In the genomic region with DNA sequence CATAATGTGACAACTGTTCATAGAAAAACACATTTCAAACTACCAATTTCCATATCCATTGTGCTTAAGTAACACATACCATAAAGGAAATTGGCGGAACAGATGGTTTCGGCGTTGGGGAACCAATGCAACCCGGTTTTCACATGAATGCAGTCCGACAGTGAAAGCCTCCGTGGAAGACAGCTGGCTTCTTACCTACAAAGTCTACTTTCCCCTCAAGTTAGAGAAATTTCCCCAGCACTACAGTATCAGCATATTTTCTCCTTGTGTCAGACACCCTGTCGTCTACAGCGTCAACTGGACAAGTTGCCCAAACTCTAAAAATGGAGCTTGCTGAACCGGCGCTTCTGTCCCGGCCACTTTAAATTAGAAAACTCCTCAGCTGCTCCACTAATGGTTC, we compare ENCODE assay signal across 9 mouse cellular contexts.
DNase-seq lines count a peak whose midpoint lies in the region; ATAC-seq and TF ChIP-seq lines count a peak whose summit lies in the region.
"Had no signal": no experiment of that assay in that cellular context is flagged by ENCODE, and none has a peak within 500 bp of the region (broad histone marks: within the 10 kb centered on the region; RNA-seq: fewer than 3 reads in every experiment).

No protein-coding gene starts in this region.

- no peak overlapping the region for H3K27ac ChIP-seq in kidney, embryonic 16.5 days (ENCODE audit: low read length)
- peak overlapping the region; percentile 7; the same call in 1 of the 2 replicates for H3K27ac ChIP-seq in hindbrain, postnatal 0 days
- peak overlapping the region; percentile 51 for H3K27ac ChIP-seq in neural tube, embryonic 15.5 days (replicated peaks)

- 65% methylated on average over 11 of the region's 11 CpGs for WGBS in kidney, embryonic 16.5 days
- WGBS in hindbrain, postnatal 0 days, result 21% methylated on average over 11 of the region's 11 CpGs
- WGBS in neural tube, embryonic 15.5 days, result 14% methylated on average over 11 of the region's 11 CpGs

- no peaks in the 10 kb centered on the region for H3K27me3 ChIP-seq in kidney, embryonic 16.5 days (ENCODE audit: insufficient read depth, low read length)
- H3K27me3 ChIP-seq in hindbrain, postnatal 0 days (ENCODE audit: insufficient read depth, low read length), result no peaks in the 10 kb centered on the region
- H3K27me3 ChIP-seq in neural tube, embryonic 15.5 days (replicated peaks), result peaks cover 5% of the 10 kb centered on the region; the same call in 1 of the 2 replicates

- TF ChIP-seq CTCF in hindbrain, postnatal 0 days (IDR thresholded peaks at IDR 0.05; ENCODE audit: low read depth), result no peak

- H3K4me1 ChIP-seq in kidney, embryonic 16.5 days (ENCODE audit: insufficient read depth, low read length), result peaks cover 9% of the 10 kb centered on the region; the same call in 1 of the 2 replicates
- peaks cover 20% of the 10 kb centered on the region for H3K4me1 ChIP-seq in hindbrain, postnatal 0 days (ENCODE audit: insufficient read depth, low read length)
- H3K4me1 ChIP-seq in neural tube, embryonic 15.5 days, result peaks cover 31% of the 10 kb centered on the region

- no peaks in the 10 kb centered on the region for H3K9me3 ChIP-seq in kidney, embryonic 16.5 days (ENCODE audit: low read length)
- H3K9me3 ChIP-seq in hindbrain, postnatal 0 days (ENCODE audit: low read length), result no peaks in the 10 kb centered on the region
- H3K9me3 ChIP-seq in neural tube, embryonic 15.5 days (replicated peaks), result no peaks in the 10 kb centered on the region

- peak overlapping the region; percentile 41 for H3K4me2 ChIP-seq in kidney, embryonic 16.5 days (replicated peaks; ENCODE audit: low read depth, low read length)
- peak overlapping the region; percentile 53 for H3K4me2 ChIP-seq in hindbrain, postnatal 0 days (ENCODE audit: low read depth, low read length)
- H3K4me2 ChIP-seq in neural tube, embryonic 15.5 days, result peak overlapping the region; percentile 56

- H3K4me3 ChIP-seq in kidney, embryonic 16.5 days (ENCODE audit: low read length), result peak overlapping the region; percentile 14; the same call in 1 of the 2 replicates
- H3K4me3 ChIP-seq in hindbrain, postnatal 0 days (ENCODE audit: low read length), result peak overlapping the region; percentile 6
- peak overlapping the region; percentile 22 for H3K4me3 ChIP-seq in neural tube, embryonic 15.5 days (replicated peaks)

- no peak overlapping the region for H3K9ac ChIP-seq in kidney, embryonic 16.5 days (replicated peaks; ENCODE audit: low read length)
- H3K9ac ChIP-seq in hindbrain, postnatal 0 days (replicated peaks; ENCODE audit: low read length), result no peak overlapping the region
- H3K9ac ChIP-seq in neural tube, embryonic 15.5 days (replicated peaks), result no peak overlapping the region

- no peaks in the 10 kb centered on the region for H3K36me3 ChIP-seq in kidney, embryonic 16.5 days (ENCODE audit: insufficient read depth, low read length)
- no peaks in the 10 kb centered on the region for H3K36me3 ChIP-seq in hindbrain, postnatal 0 days (ENCODE audit: insufficient read depth, low read length)
- H3K36me3 ChIP-seq in neural tube, embryonic 15.5 days, result no peaks in the 10 kb centered on the region

- ATAC-seq in kidney, embryonic 16.5 days (ENCODE audit: low FRiP score, low TSS enrichment), result no peak
- ATAC-seq in hindbrain, postnatal 0 days, result no peak
- ATAC-seq in neural tube, embryonic 15.5 days (ENCODE audit: low FRiP score), result no peak; the same call in 1 of the 2 replicates
- ATAC-seq: inflammation-experienced regulatory T-cells, adult 6 months had no signal

- DNase-seq in cerebellum, postnatal 10 days, result peak; percentile 4 to 11
- DNase-seq in cerebellum, adult 18-20 months, result no peak
- no peak for DNase-seq in kidney, adult 18-20 months
- peak; percentile 16 for DNase-seq in hindbrain, postnatal 0 days (ENCODE audit: low spot score)
- DNase-seq in adrenal gland, adult (ENCODE audit: inconsistent age in 2 of 2, low spot score in 1 of 2), result no peak
- no peak for DNase-seq in thymus, postnatal 0 days (ENCODE audit: low spot score)

Comparison
In these comparisons a context has a peak if more than half of its experiments do, and no peak if none do; other contexts are left out.
1. DNase-seq: peak in cerebellum, postnatal 10 days (2 of 2) and hindbrain, postnatal 0 days (single experiment); none in cerebellum, adult 18-20 months (0 of 2), kidney, adult 18-20 months (single experiment), adrenal gland, adult (0 of 2) and thymus, postnatal 0 days (single experiment).
2. Peak in every context shown above with its lines, with median percentiles within 50 percentile points of each other: H3K4me2 ChIP-seq and H3K4me3 ChIP-seq.